Mouse (Mus musculus) limb, embryonic 12.5 days (tissue): ENCODE data around the gene Gpd1. TPM values are rescaled to one million over a fixed set of nuclear protein-coding genes. Genes with fewer than 3 reads are reported as not detected.

ENCODE experiments used
- ATAC-seq: fragments of 200-750 bp; cut with Nextera tagmentation; 2 replicates; pipeline ENCODE4 v1.8.0; 2017; ENCODE audit warnings: low read depth, moderate TSS enrichment; ENCODE audit not compliant: insufficient number of reproducible peaks, insufficient read depth, low FRiP score, low TSS enrichment
- H3K27ac ChIP-seq: fragments of 300-500 bp; sonication (generic); 2 replicates; pipeline ENCODE4 v1.5.1; 2016; ENCODE audit warnings: mild to moderate bottlenecking, moderate library complexity
- H3K27me3 ChIP-seq: fragments of 300-500 bp; sonication (generic); 2 replicates; pipeline ENCODE4 v1.6.1; 2016; ENCODE audit warnings: mild to moderate bottlenecking, moderate library complexity
- H3K36me3 ChIP-seq: fragments of 300-500 bp; sonication (generic); 2 replicates; pipeline ENCODE4 v1.6.1; 2016; ENCODE audit warnings: mild to moderate bottlenecking, moderate library complexity
- H3K4me1 ChIP-seq: fragments of 300-500 bp; sonication (generic); replicated peaks from 2 replicates; pipeline ENCODE4 v1.6.1; 2016
- H3K4me2 ChIP-seq: fragments of 300-500 bp; sonication (generic); 2 replicates; pipeline ENCODE4 v1.6.1; 2016; ENCODE audit warnings: mild to moderate bottlenecking, moderate library complexity
- H3K4me3 ChIP-seq: fragments of 300-500 bp; sonication (generic); replicated peaks from 2 replicates; pipeline ENCODE4 v1.5.1; 2016; ENCODE audit warnings: mild to moderate bottlenecking
- H3K9ac ChIP-seq: fragments of 300-500 bp; sonication (generic); replicated peaks from 2 replicates; pipeline ENCODE4 v1.6.1; 2016; ENCODE audit warnings: mild to moderate bottlenecking, moderate library complexity
- H3K9me3 ChIP-seq: fragments of 300-500 bp; sonication (generic); 2 replicates; pipeline ENCODE4 v1.6.1; 2016; ENCODE audit warnings: mild to moderate bottlenecking, moderate library complexity
- WGBS: fragments of 180-500 bp; shearing (Covaris S2); methylation state at CpG from one replicate; pipeline ENCODE4 v1.1.7; 2016; 5-methylcytosine and 5-hydroxymethylcytosine counted together
- polyA plus RNA-seq: library from polyadenylated mRNA; unstranded; fragments of >200 nt; fragmentation: Nextera tagmentation; extraction: Ambion mirVana; gene quantifications from 2 replicates; pipeline ENCODE4 v1.2.1, GENCODE M21; 2016

Gpd1 gene
- polyA plus RNA-seq, 1 experiment from 2014 or later = 0.58 TPM

GRCm38 (mm10) chr15:99712666-99713559, 4.4 kb upstream of the Gpd1 start:
- H3K36me3 ChIP-seq = peaks cover 87% of the 10 kb centered on the region
- H3K9me3 ChIP-seq = no peaks in the 10 kb centered on the region
- no peak overlapping the region for H3K4me3 ChIP-seq
- no peak overlapping the region for H3K9ac ChIP-seq
- H3K4me2 ChIP-seq = no peak overlapping the region
- H3K4me1 ChIP-seq = peaks cover 7% of the 10 kb centered on the region
- H3K27me3 ChIP-seq = no peaks in the 10 kb centered on the region
- no peak overlapping the region for H3K27ac ChIP-seq
- ATAC-seq = no peak
- 72% methylated on average over 13 of the region's 13 CpGs for WGBS

- Histone ChIP-seq H3K4me1 (peaks cover 7% of the 10 kb centered on the region), H3K27ac (no peak overlapping the region), H3K4me3 (no peak overlapping the region), H3K9ac (no peak overlapping the region), H3K4me2 (no peak overlapping the region), H3K27me3 (no peaks in the 10 kb centered on the region), H3K36me3 (peaks cover 86% of the 10 kb centered on the region), H3K9me3 (no peaks in the 10 kb centered on the region)
- 81% methylated on average over 3 of the region's 3 CpGs for WGBS
- ATAC-seq = no peak
Observed at GRCm38 (mm10) chr15:99713569-99713968, 3.7 kb upstream of the Gpd1 start.

- Histone ChIP-seq H3K9ac (no peak overlapping the region), H3K9me3 (no peaks in the 10 kb centered on the region), H3K4me3 (no peak overlapping the region), H3K27me3 (no peaks in the 10 kb centered on the region), H3K36me3 (peaks cover 86% of the 10 kb centered on the region), H3K4me2 (no peak overlapping the region), H3K27ac (no peak overlapping the region), H3K4me1 (peaks cover 7% of the 10 kb centered on the region)
- 77% methylated on average over 4 of the region's 4 CpGs for WGBS
- no peak for ATAC-seq
Observed at GRCm38 (mm10) chr15:99714206-99714605, 3.1 kb upstream of the Gpd1 start.

GRCm38 (mm10) chr15:99714858-99715257, 2.5 kb upstream of the Gpd1 start:
- H3K9ac ChIP-seq = no peak overlapping the region
- no peak overlapping the region for H3K27ac ChIP-seq
- H3K36me3 ChIP-seq = peaks cover 80% of the 10 kb centered on the region
- peaks cover 7% of the 10 kb centered on the region for H3K4me1 ChIP-seq
- no peaks in the 10 kb centered on the region for H3K27me3 ChIP-seq
- no peak for ATAC-seq
- H3K9me3 ChIP-seq = no peaks in the 10 kb centered on the region
- 55% methylated on average over 7 of the region's 7 CpGs for WGBS
- H3K4me2 ChIP-seq = no peak overlapping the region
- H3K4me3 ChIP-seq = no peak overlapping the region

- Histone ChIP-seq H3K4me1 (peaks cover 7% of the 10 kb centered on the region), H3K4me3 (no peak overlapping the region), H3K27me3 (no peaks in the 10 kb centered on the region), H3K27ac (no peak overlapping the region), H3K4me2 (no peak overlapping the region), H3K36me3 (peaks cover 78% of the 10 kb centered on the region), H3K9me3 (no peaks in the 10 kb centered on the region), H3K9ac (no peak overlapping the region; the same call in 1 of the 2 replicates)
- no peak for ATAC-seq
- 80% methylated on average over 13 of the region's 13 CpGs for WGBS
Observed at GRCm38 (mm10) chr15:99715361-99715865, 1.9 kb upstream of the Gpd1 start.

- 70% methylated on average over 11 of the region's 11 CpGs for WGBS
- H3K4me2 ChIP-seq = no peak overlapping the region
- peaks cover 7% of the 10 kb centered on the region for H3K4me1 ChIP-seq
- no peak overlapping the region for H3K4me3 ChIP-seq
- no peak overlapping the region for H3K9ac ChIP-seq
- no peak for ATAC-seq
- no peaks in the 10 kb centered on the region for H3K9me3 ChIP-seq
- no peaks in the 10 kb centered on the region for H3K27me3 ChIP-seq
- no peak overlapping the region for H3K27ac ChIP-seq
- peaks cover 76% of the 10 kb centered on the region for H3K36me3 ChIP-seq
Observed at GRCm38 (mm10) chr15:99715982-99716746, 1.2 kb upstream of the Gpd1 start.

- Histone ChIP-seq H3K9me3 (no peaks in the 10 kb centered on the region), H3K4me3 (no peak overlapping the region), H3K4me1 (peaks cover 7% of the 10 kb centered on the region), H3K27ac (no peak overlapping the region), H3K9ac (no peak overlapping the region), H3K36me3 (peaks cover 70% of the 10 kb centered on the region), H3K4me2 (no peak overlapping the region), H3K27me3 (no peaks in the 10 kb centered on the region)
- WGBS = 88% methylated on average over 12 of the region's 12 CpGs
- no peak for ATAC-seq
Observed at GRCm38 (mm10) chr15:99716814-99717213, 501 bp upstream of the Gpd1 start.

GRCm38 (mm10) chr15:99718461-99719021, 1.2 kb downstream of the Gpd1 start:
- no peak for ATAC-seq
- no peak overlapping the region for H3K4me2 ChIP-seq
- H3K27ac ChIP-seq = no peak overlapping the region
- H3K4me3 ChIP-seq = no peak overlapping the region
- H3K36me3 ChIP-seq = peaks cover 68% of the 10 kb centered on the region
- H3K9me3 ChIP-seq = no peaks in the 10 kb centered on the region
- H3K27me3 ChIP-seq = no peaks in the 10 kb centered on the region
- H3K4me1 ChIP-seq = peaks cover 12% of the 10 kb centered on the region
- WGBS = 90% methylated on average over 9 of the region's 9 CpGs
- no peak overlapping the region for H3K9ac ChIP-seq

GRCm38 (mm10) chr15:99719865-99720264, 2.5 kb downstream of the Gpd1 start:
- H3K9me3 ChIP-seq = no peaks in the 10 kb centered on the region
- H3K4me1 ChIP-seq = peaks cover 25% of the 10 kb centered on the region
- H3K4me2 ChIP-seq = no peak overlapping the region
- H3K36me3 ChIP-seq = peaks cover 62% of the 10 kb centered on the region
- no peak overlapping the region for H3K9ac ChIP-seq
- WGBS = 72% methylated on average over 8 of the region's 8 CpGs
- no peak overlapping the region for H3K27ac ChIP-seq
- no peak for ATAC-seq
- H3K27me3 ChIP-seq = no peaks in the 10 kb centered on the region
- no peak overlapping the region for H3K4me3 ChIP-seq

GRCm38 (mm10) chr15:99721921-99722743, 4.8 kb downstream of the Gpd1 start:
- Histone ChIP-seq H3K4me2 (no peak overlapping the region), H3K36me3 (peaks cover 46% of the 10 kb centered on the region), H3K9ac (no peak overlapping the region), H3K27ac (no peak overlapping the region), H3K4me3 (no peak overlapping the region), H3K9me3 (no peaks in the 10 kb centered on the region), H3K27me3 (no peaks in the 10 kb centered on the region), H3K4me1 (peaks cover 27% of the 10 kb centered on the region)
- ATAC-seq = no peak
- 80% methylated on average over 25 of the region's 25 CpGs for WGBS
